Mouse (Mus musculus) kidney, adult 11 months (tissue): Measurements from ENCODE around the gene Plet1.

Experiments
- DNase-seq: peaks from one replicate; pipeline ENCODE4 v3.0.0; 2022

Gene Plet1

GRCm38 (mm10) chr9:50540170-50540569 is 45.8 kb downstream of the Plet1 start:
- DNase-seq, result no peak

- no peak for DNase-seq
Measured at GRCm38 (mm10) chr9:50542401-50542800, 48.1 kb downstream of the Plet1 start.

- DNase-seq, result no peak
Measured at GRCm38 (mm10) chr9:50547859-50548478, 53.6 kb downstream of the Plet1 start.

- DNase-seq, result no peak
Measured at GRCm38 (mm10) chr9:50548936-50549335, 54.6 kb downstream of the Plet1 start.

- no peak for DNase-seq
Measured at GRCm38 (mm10) chr9:50552206-50552605, 57.9 kb downstream of the Plet1 start.

- no peak for DNase-seq
Measured at GRCm38 (mm10) chr9:50553547-50553946, 59.2 kb downstream of the Plet1 start.

- DNase-seq, result peak; percentile 34
Measured at GRCm38 (mm10) chr9:50554241-50555093, 60.1 kb downstream of the Plet1 start, which contains the start of gene Il18. TSS of gene Il18 (plus strand) at chr9:50554827.

- peak; percentile 61 for DNase-seq
Measured at GRCm38 (mm10) chr9:50555094-50555446, 60.7 kb downstream of the Plet1 start, which contains the start of gene Bco2. TSS of gene Bco2 (minus strand) at chr9:50555181.
